Mouse (Mus musculus): ENCODE data around the gene Tmem150c.

- TF ChIP-seq POLR2A (IDR thresholded peaks at IDR 0.05; ENCODE audit: borderline replicate concordance, control insufficient read depth, low read depth, low read length) (no peak), CTCF (IDR thresholded peaks at IDR 0.05; ENCODE audit: control insufficient read depth, insufficient read depth, low read length) (no peak)
These were observed 90.1 kb downstream of the Tmem150c start for GRCm38 (mm10) chr5:100069526-100069925.

Data from bone marrow, adult 2 months (tissue).